Mouse (Mus musculus) v-Abl transformed pro-B cells (cell line): ENCODE results near the gene Olfr123.

ENCODE experiments used
- in situ Hi-C, 2 experiments: fragments of 400-800 bp; cut with MboI; formaldehyde crosslinking; loops; one replicate each; pipeline ENCODE4 v1.15.1; 2025; ENCODE audit not compliant: unreplicated experiment in 2 of 2

Gene Olfr123

GRCm38 (mm10) chr17:37793229-37793628 lies at the start of gene Olfr123:
Olfr123 (plus strand) TSS chr17:37793529.
- in situ Hi-C loops, result no loop called here

DNA sequence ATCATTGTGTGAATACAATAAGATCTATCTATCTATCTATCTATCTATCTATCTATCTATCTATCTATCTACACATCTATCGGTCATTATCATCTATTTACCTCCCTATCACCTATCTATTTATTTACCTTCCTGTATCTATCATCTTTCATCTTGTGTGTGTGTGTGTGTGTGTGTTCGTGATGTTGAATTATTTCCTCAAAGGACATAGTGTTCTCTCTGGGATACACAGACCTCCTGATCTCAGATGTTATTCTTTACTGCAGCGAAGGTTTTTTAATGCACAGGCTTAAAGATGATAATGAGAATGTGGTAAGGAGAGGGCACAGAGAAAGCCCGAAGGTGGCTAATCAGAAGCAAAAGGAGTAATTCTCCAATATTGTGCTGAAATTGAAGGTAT lies 25.0 kb upstream of the Olfr123 start, which contains the start of gene Olfr122:
Gene Olfr122, plus strand, starts transcription at position 301 of the 400 bp plus-strand sequence.
- in situ Hi-C loops, result no loop called here

DNA sequence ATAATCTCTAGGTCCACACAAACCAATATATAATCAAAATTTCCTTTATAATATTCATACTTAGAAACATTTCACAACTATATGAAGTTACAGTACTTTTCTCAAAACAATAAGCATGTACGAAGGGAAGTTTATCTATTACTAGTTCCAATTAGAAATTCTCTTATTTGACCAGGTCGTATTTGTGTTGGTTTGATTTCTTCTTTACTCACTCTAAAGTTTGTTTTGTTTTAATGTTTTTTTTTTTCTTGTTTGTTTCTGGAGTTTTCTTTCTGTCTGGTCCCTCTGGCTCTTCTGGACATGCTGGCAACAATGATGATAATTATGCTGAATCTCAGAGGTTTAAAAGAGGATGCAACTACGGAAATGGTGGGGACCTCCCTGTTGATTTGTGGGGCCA lies 6.3 kb downstream of the Olfr123 start, which contains the start of gene Olfr124:
Gene Olfr124, plus strand, starts transcription at position 301 of the 400 bp plus-strand sequence.
- in situ Hi-C loops, result no loop called here

GRCm38 (mm10) chr17:37832649-37833048 lies 39.3 kb downstream of the Olfr123 start, which contains the start of gene Olfr125:
Olfr125 (plus strand) TSS chr17:37832949.
- in situ Hi-C loops, result no loop called here

DNA sequence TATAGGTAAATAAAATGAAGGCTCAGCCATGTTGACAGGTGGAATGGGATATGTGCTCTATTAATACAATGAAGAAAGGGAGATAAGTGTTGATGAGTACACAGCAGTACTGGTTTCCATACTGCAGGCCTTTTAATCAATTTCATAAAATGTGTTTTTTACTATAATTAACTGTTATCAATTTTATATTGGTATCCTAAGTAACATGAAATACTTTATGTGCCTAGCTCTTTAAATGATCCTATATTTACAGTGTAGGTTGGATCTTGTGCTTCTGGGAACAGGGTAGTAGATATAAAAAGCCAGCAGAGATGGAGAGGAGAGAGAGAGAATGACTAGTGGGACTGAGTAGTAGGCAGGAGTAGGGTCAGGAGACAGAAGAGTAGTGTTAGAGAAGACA lies 53.9 kb downstream of the Olfr123 start, which contains the start of gene Olfr126:
Gene Olfr126, plus strand, starts transcription at position 301 of the 400 bp plus-strand sequence.
- in situ Hi-C loops, result no loop called here
